Mouse (Mus musculus): Measurements from ENCODE around the gene Cul4a. TPM values are rescaled to one million over a fixed set of nuclear protein-coding genes. Genes with fewer than 3 reads are reported as not detected.

The Cul4a gene
- 51.4 TPM for polyA plus RNA-seq (2015; fragmentation: Illumina TruSeq; extraction: RNeasy Lipid Tissue Mini Kit (QIAGEN cat#74804); ENCODE audit: insufficient read depth, low replicate concordance)

GRCm38 (mm10) chr8:13105087-13105881 is at the start of gene Cul4a, which contains the start of gene Pcid2:
Gene Cul4a, plus strand, starts transcription at chr8:13105621.
Gene Pcid2, minus strand, starts transcription at chr8:13105459.

GRCm38 (mm10) chr8:13060441-13061150 is 44.8 kb upstream of the Cul4a start, which contains the start of gene Proz:
Gene Proz, plus strand, starts transcription at chr8:13060914.

DNA sequence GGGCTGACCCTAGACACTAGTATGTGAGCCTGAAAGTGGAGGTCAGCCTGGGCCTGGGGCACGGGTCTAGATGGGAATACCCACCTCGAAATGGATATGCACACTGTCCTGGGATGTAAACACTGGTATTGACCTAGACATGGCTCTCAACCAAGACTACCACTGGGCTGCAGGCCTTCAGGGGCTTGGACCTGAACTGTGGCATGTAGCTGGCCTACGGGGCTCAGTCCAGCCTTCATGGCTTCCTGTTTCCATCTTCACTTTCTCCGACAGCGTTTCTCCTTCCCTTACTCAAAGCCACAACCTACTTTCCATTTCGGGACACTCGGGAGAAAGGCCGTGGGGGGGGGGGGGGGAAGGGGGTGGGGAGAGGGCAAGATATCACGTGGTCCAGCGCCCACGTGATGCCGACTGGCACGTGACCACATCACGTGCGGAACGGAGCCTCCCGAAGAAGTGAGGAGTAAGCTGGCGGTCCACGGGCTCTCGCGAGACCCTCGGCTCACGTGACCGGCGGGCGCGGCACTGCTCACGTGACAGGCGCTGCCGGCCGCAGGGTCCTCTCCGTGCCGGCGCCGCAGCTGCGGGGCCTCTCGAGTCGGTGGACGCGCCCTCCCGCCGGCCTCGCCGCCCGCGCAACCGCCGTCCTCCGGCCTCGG is 53.4 kb downstream of the Cul4a start, which contains the start of gene Lamp1:
Lamp1 (plus strand) TSS at position 444 of the 659 bp plus-strand sequence.

Other genes starting within 250 kb of the Cul4a start
- 3.7 TPM for gene Mcf2l, start 231.8 kb upstream of the Cul4a start, polyA plus RNA-seq (2015; fragmentation: Illumina TruSeq; extraction: RNeasy Lipid Tissue Mini Kit (QIAGEN cat#74804); ENCODE audit: insufficient read depth, low replicate concordance)
- 0.25 TPM for gene F7, start 79.6 kb upstream of the Cul4a start, polyA plus RNA-seq (2015; fragmentation: Illumina TruSeq; extraction: RNeasy Lipid Tissue Mini Kit (QIAGEN cat#74804); ENCODE audit: insufficient read depth, low replicate concordance)
- gene F10, start 68.3 kb upstream of the Cul4a start, polyA plus RNA-seq (2015; fragmentation: Illumina TruSeq; extraction: RNeasy Lipid Tissue Mini Kit (QIAGEN cat#74804); ENCODE audit: insufficient read depth, low replicate concordance): 0.97 TPM
- not detected for gene Proz, start 44.7 kb upstream of the Cul4a start, polyA plus RNA-seq (2015; fragmentation: Illumina TruSeq; extraction: RNeasy Lipid Tissue Mini Kit (QIAGEN cat#74804); ENCODE audit: insufficient read depth, low replicate concordance)
- gene Pcid2, start 162 bp upstream of the Cul4a start, polyA plus RNA-seq (2015; fragmentation: Illumina TruSeq; extraction: RNeasy Lipid Tissue Mini Kit (QIAGEN cat#74804); ENCODE audit: insufficient read depth, low replicate concordance): 30.1 TPM
- gene Lamp1, start 53.5 kb downstream of the Cul4a start, polyA plus RNA-seq (2015; fragmentation: Illumina TruSeq; extraction: RNeasy Lipid Tissue Mini Kit (QIAGEN cat#74804); ENCODE audit: insufficient read depth, low replicate concordance): 324 TPM
- 0.41 TPM for gene Grtp1, start 95.0 kb downstream of the Cul4a start, polyA plus RNA-seq (2015; fragmentation: Illumina TruSeq; extraction: RNeasy Lipid Tissue Mini Kit (QIAGEN cat#74804); ENCODE audit: insufficient read depth, low replicate concordance)
- gene Adprhl1, start 148.5 kb downstream of the Cul4a start, polyA plus RNA-seq (2015; fragmentation: Illumina TruSeq; extraction: RNeasy Lipid Tissue Mini Kit (QIAGEN cat#74804); ENCODE audit: insufficient read depth, low replicate concordance): not detected
- gene Dcun1d2, start 182.5 kb downstream of the Cul4a start, polyA plus RNA-seq (2015; fragmentation: Illumina TruSeq; extraction: RNeasy Lipid Tissue Mini Kit (QIAGEN cat#74804); ENCODE audit: insufficient read depth, low replicate concordance): 18.0 TPM
- 12.0 TPM for gene Tmco3, start 182.6 kb downstream of the Cul4a start, polyA plus RNA-seq (2015; fragmentation: Illumina TruSeq; extraction: RNeasy Lipid Tissue Mini Kit (QIAGEN cat#74804); ENCODE audit: insufficient read depth, low replicate concordance)
- 62.2 TPM for gene Tfdp1, start 233.1 kb downstream of the Cul4a start, polyA plus RNA-seq (2015; fragmentation: Illumina TruSeq; extraction: RNeasy Lipid Tissue Mini Kit (QIAGEN cat#74804); ENCODE audit: insufficient read depth, low replicate concordance)

All from spleen, adult 10 weeks (tissue).